Mouse (Mus musculus) C2C12 (cell line): ENCODE measurements around the gene Camta2.

ENCODE experiments used
- CEBPB ChIP-seq: IDR thresholded peaks from one replicate; pipeline ENCODE4 v1.6.1; 2011; ENCODE audit warnings: low read depth, mild to moderate bottlenecking, control low read depth, moderate library complexity
- CTCF ChIP-seq: IDR thresholded peaks from one replicate; pipeline ENCODE4 v1.5.1; 2011; ENCODE audit not compliant: control insufficient read depth, insufficient read depth, insufficient read length
- FOSL1 ChIP-seq: IDR thresholded peaks from one replicate; pipeline ENCODE4 v1.8.0; 2011; ENCODE audit warnings: mild to moderate bottlenecking, low read length; ENCODE audit not compliant: poor library complexity, insufficient read depth, severe bottlenecking
- MYOD1 ChIP-seq: IDR thresholded peaks from one replicate; pipeline ENCODE4 v1.6.1; 2011; ENCODE audit warnings: low read depth; ENCODE audit not compliant: control insufficient read depth, insufficient read length
- MYOG ChIP-seq: IDR thresholded peaks from one replicate; pipeline ENCODE4 v1.6.1; 2011; ENCODE audit not compliant: control insufficient read depth, insufficient read length; ENCODE audit errors: extremely low read depth
- USF1 ChIP-seq: IDR thresholded peaks from one replicate; pipeline ENCODE4 v1.6.1; 2011; ENCODE audit warnings: low read depth, mild to moderate bottlenecking, control low read depth, moderate library complexity

DNA sequence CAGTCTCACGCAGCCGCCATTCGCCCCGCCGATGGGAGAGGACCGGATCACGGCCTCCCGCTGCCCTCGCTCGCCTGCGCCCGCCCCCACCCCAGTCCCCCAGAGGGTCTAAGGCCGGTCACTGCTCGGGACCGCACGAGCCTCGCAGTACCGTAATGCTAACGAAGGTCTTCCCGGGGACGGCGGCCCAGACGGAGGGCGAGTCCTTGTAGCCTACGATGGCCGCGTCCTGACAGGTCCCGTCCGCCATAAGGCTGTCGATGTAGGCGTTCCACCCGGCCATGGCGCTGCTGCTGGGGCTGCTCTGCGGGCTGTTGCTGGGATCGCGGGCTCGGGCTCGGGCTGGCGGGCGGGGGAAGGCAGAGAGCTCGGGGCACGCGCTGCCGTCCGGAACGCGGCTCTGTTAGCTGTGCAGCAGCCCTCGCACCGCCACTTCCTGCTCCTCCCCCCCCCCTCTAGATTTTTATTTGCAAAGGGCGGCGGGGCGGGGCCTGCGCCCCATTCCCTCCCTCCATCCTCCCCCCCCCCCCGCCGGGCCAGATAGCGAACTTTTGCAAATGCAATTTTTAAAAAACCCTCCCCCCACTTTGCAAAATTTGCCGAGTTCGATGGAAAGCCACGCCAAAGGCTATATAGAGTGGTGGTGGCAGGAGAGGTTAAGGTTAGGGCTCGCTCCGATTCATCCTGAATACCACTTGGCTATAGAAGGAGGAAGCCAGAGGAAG is 33.5 kb downstream of the Camta2 start, which contains the start of gene Pfn1:
- no peak for TF ChIP-seq CTCF
- TF ChIP-seq MYOG: no peak
- TF ChIP-seq FOSL1: no peak
- TF ChIP-seq CEBPB: no peak
- no peak for TF ChIP-seq USF1
- TF ChIP-seq MYOD1: no peak
